Mouse (Mus musculus) embryonic fibroblast, embryonic 13.5 days (primary cell): ENCODE results near the gene Foxf2.

Source experiments
- CTCF ChIP-seq: IDR thresholded peaks from 2 replicates; pipeline ENCODE4 v1.5.1; 2011; ENCODE audit warnings: mild to moderate bottlenecking, control low read depth, low read length, moderate library complexity, borderline replicate concordance; ENCODE audit not compliant: insufficient read depth
- POLR2A ChIP-seq: IDR thresholded peaks from 2 replicates; pipeline ENCODE4 v1.6.1; 2011; ENCODE audit warnings: low read depth, mild to moderate bottlenecking, control low read depth, low read length, moderate library complexity

DNA sequence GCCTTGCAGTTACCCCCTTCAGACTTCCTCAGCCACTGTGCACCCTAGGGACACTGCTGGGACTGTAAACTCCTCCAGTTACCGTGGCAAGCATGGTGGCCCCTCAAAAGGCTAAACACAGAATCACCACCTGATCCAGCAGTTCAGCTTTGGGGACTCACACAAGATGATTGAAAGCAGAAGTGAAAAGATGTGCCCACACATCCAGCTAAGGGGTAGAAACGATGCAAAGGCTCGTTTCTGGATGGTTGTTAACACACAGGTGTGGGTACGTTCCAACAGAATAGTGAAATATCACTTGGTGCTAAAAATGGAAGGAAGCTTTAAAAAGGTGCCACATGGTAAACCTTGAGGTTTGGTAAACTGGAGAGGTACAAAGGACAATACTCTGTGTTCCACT, 32.6 kb downstream of the Foxf2 start:
- TF ChIP-seq CTCF (no peak), POLR2A (no peak)
